Mouse (Mus musculus) monocyte, adult 2 months (primary cell): Measurements from ENCODE around the gene Rogdi.
A peak's percentile ranks its signal among the peaks of the same experiment; 100 is the strongest.

Source experiments
- DNase-seq, 2 experiments: peaks; one replicate each; pipeline ENCODE4 v3.0.0; 2022; ENCODE audit warnings: low spot score in 2 of 2, low read depth in 1 of 2

Rogdi gene

DNA sequence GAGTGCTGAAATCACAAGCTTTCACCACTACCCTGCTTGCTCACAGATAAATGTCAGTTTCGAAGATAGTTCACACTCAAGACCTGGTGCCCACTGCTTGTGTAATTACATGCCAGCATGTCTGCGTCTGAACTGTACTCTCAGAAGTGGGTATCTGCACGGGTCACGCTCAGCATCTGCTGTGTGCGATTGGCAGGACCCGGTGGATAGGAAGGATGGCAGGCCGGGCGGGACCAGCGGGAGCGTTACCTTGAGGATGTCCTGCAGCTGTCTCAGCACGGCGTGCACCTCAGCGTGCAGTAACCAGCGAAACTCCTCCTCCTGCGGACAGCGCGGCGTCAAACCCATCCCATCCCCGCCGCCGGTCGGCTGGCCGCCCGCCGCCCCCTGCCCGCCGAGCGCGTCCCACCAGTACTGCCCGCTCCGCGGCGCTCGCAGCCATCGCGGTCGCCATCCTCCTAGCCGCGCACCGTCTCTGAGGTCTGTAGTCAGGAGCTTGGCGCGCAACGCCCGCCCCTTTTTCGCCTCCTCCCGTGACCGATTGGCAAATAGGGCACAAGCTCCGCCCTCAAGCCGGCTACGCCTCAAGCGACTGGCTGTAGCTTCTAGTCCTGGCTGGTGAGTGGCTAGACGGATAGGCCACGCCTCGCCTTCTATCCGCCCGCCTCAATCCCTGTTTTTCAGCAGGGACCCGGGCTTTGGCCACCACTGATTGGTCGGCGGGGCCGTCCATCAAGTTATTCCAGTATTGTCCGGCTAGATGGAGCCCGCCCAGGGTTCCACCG is at the start of gene Rogdi:
Gene Rogdi (minus strand): TSS at position 500 of the 785 bp plus-strand sequence.
- DNase-seq = peak; percentile 93 to 94

DNA sequence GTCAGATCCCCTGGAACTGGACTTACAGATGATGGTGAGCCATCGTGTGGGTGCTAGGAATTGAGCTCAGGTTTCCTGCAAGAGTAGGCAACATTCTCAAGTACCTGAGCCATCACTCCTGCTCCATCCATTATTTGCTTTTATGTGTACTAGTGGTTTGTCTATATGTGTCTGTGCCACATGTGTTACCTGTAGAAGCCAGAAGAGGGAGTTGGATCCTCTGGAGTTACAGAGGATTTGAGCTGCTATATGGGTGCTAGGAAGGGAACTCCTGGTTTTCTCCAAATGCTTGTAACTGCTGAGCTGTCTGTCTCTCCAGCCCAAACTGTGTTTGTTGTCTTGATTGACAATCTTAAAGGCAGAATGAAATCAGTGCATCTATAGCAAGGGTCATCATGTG is 44.8 kb upstream of the Rogdi start:
- no peak for DNase-seq

DNA sequence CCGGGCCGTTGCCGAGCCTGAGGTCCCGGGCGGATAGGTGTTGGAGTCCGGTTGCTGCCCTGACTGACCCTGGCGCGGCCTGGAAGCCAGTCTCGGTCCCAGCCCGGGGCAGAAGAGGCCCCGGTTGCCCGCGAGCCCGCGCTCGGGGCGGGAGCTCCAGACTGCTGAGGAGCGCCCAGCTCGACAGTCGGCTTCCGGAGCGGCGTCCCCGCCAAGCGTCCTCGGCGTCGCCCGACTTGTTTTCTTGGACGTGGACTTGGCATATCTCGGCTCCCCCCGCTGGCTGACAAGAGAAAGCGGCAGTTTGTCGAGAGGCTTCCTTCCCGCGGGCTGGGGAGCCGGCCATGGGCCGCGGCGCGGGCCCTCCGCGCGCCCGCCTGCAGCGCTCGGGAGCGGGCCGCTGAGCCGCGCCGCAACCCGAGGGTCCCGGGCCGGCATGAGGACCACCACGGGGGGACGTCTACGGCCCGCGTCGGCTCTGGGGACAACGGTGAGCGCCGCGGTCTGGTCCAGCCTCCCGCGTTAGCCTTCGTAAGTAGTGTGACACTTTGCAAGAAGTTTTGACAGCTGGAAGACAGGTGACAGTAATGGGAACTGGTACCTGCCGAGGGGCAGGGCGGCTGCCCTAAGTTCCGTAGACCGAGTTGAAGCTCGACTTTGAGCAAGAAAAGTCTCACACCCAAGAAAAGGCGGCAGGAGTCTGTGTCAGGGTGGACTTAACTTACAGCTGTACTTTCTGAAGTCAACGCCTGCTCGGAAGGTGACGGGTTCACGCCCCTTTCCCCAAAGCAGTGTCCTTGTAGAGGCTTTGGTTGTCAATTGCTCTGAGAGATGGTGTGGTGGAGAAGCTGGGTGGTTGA is 37.1 kb upstream of the Rogdi start:
- DNase-seq = peak; percentile 42 to 70

DNA sequence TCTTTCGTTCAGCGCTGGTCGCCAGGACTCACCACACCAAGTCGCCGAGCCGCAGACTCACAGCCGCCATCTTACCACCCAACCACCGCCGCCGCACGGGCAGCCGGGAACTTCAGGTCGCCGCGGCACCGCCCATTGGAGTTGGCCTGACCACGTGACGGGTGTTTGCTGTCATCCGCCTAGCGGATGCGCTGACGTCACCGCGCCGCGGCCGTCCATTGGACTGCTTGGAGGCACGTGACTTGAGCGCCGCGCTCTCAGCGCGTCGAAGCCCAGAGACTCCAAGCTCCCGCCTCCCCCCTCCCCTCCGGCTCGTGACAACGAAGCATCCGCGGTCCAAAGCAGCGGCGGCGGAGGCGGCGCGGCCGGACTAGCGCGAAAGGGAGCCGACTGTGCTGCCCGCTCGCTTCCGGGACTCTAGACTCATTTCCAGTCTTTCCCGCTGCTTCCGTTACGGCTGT is 36.5 kb upstream of the Rogdi start, which contains the start of the genes Glyr1 and Ubn1:
Gene Glyr1 (minus strand): TSS at position 90 of the 461 bp plus-strand sequence.
Gene Ubn1 (plus strand): TSS at position 284 of the 461 bp plus-strand sequence.
- DNase-seq = peak; percentile 98

DNA sequence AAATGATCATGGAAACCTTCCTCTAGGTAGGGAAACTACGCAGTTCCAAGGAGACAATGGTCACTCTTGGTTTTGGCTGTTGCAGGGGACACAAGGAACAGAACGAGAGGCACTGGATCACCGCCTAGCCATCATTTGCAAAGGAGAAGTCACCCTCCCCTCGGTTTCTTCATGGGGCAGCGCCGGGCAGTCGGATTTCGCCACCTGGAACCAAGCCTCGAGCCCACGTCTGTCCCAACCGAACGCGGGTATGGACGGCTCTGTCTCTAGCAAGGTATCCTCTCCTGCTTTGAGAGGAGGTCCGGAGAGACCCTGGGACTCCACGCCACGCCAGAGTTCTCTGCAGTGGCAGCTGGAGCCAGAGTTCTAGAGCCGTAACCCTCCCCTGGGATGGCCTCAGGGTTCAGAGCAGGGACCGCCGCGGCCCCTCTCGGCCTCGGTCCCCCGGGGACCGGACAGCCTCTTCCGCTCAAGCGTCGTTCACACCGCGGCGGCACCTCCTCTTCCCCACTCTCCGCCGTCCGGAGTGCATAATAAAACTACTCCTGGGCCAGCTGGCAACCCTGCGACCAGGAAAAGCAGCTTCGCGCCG is 35.9 kb upstream of the Rogdi start:
- DNase-seq = peak; percentile 13 to 39

DNA sequence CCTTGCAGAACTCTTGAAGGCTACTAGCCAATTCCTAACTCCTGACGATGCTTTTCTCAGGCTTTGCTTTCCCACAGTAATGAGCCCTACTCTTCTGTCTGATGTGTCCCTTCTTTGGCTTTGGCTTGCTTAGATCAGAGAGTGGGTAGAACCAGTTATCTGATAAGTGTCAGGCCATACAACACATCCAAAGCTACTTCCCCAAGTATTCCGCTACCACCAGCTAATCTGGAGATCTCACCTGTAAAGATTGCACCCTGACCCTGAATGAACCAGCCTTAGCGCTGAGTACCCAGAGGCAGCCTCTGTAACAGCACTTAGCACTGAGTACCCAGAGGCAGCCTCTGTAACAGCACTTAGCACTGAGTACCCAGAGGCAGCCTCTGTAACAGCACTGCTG is 32.0 kb upstream of the Rogdi start:
- no peak for DNase-seq

DNA sequence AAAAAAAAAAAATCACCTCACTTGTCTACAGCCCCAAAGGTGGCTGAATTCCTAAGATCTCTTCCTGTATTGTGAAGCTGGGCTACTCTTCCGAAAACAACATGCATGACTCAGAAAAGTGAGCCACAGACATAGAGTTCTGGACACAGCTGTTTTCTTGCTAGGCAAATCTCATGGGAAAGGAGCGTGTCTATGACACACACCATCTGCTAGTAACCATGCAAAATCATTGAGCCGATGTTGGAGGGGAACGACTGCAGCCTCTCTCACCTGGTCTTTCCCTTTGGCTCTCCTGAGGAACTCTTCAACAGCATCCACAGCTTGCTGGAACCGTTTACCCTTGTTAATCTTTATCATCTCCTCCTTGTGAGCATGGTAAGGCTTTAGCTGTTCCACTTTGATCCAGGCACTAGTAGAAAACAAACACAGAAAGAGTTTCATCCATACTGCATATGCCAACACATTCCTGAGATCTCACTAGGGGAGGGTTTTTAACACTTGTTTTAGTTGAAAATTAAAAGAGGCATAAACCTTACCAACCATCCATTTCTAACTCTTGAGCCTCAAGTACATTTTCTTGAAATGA is 23.4 kb upstream of the Rogdi start:
- DNase-seq = no peak

DNA sequence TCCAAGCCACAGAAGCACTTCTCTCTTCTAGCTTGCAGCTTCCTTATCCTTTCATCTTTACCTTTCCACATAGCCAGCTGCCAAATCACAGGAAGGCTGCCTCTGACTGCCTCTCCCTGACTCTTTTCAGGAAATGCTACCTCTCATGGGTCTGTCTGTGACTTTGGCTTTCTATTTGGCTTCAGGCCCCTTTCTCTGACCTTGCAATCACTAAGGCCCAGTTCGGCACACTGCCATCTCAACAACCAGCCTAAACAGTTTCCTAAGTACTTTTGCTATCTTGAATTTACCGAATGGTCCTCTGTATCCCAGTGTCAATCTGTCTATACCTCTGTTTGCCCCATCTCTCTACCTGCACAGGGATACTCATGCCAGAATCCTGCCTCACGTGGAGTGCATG is 22.2 kb upstream of the Rogdi start:
- DNase-seq = no peak

DNA sequence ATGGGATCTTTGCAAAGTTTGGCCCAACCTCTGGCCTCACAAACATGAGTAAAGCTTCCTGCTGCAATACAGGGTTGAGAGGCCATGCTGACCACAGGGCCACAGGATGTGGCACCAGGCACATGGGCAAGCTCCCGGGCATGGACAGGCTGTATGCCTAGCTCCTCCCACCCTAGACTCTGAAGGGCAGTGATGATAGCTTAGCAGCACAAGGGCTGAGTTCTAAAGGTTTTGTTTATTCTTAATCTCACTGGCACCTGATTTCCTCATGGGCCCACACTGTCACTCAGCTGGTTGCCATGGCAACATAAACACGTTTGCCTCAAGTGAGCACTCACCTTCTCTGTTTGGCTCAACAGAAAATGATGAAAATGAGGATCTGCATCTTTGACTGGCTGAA is 16.5 kb upstream of the Rogdi start:
- no peak for DNase-seq

DNA sequence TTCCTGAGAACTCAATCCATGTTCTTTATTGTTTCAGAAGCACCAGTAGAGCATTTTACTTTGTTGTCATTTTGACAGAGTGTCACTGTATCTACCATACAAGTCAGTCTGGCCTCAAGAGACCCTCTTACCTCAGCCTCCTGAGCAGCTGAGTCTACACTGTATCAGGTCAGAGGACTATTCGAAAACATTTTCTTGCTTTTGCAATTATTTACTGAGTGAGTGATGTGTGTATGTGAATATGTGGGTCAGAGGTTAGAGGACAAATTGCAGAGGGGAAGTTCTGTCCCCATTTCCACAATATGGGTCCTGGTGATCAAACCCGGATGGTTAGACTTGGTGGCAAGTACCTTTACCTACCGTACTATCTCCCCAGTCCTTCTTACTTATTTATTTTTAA is 10.7 kb upstream of the Rogdi start:
- no peak for DNase-seq

DNA sequence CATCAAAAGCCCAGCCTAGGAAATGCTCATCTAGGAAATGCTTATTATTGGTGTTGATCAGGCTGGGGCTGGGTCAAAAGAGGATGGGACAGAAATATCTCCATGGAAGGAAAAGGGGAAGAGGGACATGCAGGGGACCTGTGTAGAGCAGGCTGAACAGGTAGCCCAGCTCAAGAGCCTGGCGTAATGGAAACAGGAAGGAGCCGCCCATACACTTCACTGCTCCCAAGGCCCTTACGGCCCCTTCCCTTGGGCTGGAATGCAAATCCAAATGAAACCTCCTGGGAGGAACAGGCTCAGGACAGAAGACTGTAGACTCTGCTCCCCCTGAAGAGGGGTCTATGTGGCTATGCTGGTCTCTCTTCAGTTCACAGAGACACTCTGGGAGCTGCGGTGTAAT is 1.2 kb upstream of the Rogdi start:
- no peak for DNase-seq

DNA sequence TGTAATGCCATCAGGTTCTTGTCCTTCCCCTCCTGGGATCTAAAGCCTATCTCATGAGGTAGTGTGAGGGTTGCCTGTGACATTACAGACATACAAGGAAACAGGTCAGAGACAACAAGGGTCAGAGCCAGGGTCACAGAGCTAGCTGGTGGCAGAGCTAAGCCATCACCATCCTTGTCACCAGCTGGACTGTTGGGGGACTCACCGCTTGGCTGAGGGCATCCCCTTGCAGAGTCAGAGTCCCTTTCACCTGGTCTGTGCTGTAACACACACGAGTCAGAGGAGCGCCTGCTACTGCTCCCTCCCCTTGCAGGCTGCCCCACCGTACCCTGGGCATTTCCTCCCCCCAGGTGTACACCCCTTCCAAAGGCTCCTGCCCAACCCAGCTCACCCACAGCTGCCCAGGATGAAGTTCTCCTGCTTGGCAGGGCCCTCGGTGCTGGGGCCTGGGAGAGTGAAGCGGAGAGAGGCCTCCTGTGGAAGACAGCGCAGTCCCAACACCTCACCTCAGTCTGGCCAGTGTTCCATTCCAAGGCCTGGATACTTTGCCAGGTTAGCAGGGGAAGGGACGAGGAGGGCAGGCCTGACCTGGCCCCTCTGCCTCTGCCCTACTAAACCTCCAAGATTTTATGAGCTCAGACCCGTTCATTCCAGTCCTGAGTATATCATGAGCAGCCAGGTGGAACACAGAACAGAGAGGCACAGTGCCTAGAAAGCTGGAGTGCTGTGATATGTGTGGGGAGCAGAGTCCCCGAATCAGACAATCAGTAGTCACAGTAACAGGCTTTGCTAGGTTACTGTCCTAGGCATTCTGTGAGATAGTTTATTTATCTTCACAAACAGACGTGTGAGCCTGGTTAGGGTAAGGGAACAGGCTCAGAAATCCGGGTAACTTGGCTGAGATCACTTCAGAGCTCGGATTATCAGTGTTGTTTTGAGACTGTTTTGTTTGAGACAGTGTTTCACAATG is 1.0 kb downstream of the Rogdi start:
- DNase-seq = no peak

DNA sequence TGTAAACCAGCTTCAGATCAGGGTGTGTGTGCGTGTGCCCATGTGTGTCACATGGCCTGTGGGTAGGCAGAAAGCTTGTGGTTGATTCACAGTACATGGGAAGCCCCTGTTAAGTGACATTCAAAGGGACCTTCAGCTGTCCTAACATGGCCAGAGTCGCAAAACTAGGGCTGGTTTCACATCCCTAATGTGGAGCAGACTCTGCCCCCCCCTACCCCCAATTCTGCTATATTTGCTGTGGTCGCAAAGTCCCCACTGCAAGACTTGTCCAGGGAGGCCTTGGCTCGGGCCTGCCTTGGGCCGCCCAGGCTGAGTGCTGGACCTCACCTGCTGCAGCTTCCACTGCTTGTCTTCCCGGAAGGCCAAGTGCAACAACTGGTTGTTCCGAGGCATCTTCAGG is 2.1 kb downstream of the Rogdi start:
- peak in 1 of 2 experiments; percentile 15 for DNase-seq

DNA sequence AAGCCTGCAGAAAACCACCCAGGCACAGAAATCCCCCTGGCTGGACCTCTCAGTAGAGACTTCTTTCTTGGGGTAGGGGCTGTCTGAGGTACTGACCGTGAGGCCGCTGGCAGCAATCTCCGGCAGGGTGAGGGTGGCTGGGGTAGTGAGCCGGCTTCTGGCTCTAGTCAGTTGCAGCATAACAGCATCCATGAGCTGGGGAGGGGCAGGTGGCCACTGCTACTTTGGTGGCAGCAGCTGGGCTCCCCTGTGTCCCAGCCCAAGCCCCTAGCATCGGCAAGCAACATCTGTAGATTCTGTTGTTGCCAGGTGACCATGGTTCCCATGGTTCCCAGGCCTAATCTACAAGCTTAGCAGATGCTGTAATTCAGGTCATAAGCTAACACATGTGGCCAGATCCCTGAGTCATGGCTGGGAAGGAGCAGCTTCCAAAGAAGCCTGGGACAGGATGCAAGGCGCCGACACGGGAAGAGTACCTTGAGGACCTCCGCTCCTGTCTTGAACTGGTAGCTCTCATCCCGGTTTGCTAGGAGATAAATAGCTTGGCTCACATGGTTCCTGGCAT is 2.9 kb downstream of the Rogdi start:
- no peak for DNase-seq

DNA sequence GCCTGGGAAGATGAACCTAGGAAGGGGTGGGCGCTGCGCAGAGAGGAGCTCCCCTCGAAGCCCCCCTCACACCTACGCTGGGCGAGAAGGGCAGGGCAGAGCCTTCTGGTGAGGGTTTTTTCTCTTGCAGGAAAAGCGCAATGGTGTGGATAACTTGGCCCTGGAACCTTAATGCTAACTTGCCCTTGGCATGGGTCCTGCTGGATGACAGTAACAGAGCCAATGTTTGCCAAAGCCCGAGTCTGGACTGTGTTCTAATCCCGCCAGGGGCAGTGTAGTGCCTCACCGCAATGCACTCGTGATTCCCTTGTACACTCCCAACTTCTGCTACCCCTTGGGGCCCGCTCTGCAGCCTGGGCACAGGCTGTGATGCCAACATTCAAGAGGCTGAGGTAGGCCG is 5.3 kb downstream of the Rogdi start:
- no peak for DNase-seq

DNA sequence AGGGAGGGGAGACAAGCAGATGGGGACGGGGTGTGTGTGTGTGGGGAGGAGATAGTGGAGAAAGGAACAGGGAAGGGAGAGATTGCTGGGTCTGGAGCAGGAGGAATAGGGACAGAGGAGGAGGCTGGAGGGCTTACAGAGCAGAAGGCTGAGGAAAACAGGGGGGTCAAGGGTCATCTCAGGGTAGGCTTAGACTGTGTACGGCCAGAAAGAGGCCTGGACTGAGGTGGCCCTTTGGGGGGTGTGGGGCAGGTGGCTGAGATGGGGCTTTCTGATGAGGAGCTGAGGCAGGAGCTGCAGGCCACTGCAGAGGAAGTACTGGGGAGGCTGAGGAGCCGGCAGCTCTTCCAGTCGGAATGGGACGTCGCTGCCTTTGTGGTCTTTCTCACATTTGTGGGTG is 5.9 kb downstream of the Rogdi start:
- DNase-seq = no peak

DNA sequence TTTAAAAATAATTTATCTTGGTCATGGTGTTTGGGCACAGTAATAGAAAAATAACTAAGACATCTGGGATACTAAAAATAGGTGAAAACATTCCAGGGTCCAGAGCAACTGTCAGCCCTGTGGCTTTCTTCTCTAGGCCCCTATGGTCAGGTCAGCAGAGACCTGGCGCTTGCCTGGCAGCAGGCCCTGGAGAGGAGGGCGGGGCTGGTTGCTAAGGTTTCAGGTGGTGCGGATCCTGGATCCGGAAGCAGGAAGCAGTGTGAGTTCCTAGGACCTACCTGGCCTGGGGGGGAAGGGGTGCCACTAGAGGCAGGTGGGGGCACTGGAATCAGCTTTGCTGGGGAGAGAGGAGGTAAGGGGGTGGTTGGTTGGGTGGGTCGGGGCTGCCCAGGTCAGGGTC is 6.3 kb downstream of the Rogdi start, which contains the start of gene Smim22:
Gene Smim22 (plus strand): TSS at position 222 of the 400 bp plus-strand sequence.
- DNase-seq = no peak

DNA sequence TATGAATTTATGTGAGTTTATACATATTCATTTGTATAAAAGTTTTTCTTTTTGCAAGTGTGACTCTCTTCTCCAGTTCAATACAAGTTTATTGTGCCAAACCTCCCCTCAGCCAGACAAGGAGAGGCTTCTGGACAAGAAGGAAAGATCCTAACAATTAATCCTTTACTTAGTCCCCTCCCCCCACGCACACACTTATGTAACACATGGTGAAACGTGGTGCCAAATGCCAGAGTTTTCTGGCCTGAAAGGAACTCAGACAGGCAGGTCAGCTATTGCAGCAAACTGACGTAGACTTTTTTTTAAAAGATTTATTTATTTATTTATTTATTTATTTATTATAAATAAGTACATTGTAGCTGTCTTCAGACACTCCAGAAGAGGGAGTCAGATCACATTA is 12.7 kb downstream of the Rogdi start:
- no peak for DNase-seq

DNA sequence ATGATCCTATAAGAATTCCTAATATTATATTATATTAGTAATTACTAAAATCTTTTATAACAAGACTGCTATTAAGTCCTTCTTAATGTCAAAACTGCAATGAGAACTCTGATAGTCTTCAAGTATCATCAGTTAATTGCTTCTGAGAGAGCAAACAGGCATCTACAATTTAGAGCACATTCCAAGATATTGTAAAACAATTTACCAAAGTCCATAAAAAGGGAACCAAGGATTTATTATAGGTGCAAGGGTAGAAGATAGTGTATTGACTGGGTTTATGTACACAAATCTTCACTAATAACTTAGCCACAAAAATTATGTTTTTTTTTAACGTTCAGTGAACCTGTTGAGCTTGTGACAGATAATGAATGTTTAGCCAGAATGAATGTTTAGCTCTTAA is 14.4 kb downstream of the Rogdi start:
- no peak for DNase-seq

DNA sequence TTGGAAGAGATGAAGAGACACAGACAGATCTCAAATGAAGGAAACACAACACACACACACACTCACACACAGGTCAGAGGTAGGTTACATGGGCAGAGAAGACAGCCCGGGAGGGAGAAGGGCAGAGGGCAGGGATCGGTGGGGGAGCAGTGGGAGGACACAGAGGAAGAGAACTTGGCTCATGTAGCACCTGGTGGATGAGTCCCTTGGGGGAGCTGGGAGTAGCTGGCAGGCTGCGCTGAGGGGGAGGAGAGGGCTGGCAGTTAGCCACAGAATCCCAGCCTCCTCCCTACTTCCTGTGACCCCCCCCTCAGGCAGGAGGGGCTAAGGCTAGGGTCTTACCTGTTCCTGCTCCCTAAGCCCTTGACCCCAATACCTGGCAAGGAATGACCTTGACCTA is 15.8 kb downstream of the Rogdi start, which contains the start of gene Sept12:
Gene Sept12 (minus strand): TSS at position 300 of the 400 bp plus-strand sequence.
- no peak for DNase-seq
